Mouse (Mus musculus): ENCODE data around the gene Olfr286. TPM values are rescaled to one million over a fixed set of nuclear protein-coding genes. Genes with fewer than 3 reads are reported as not detected.

Gene Olfr286
- polyA plus RNA-seq (2014; fragmentation: Nextera tagmentation; extraction: Ambion mirVana) = not detected in 2 replicates

DNA sequence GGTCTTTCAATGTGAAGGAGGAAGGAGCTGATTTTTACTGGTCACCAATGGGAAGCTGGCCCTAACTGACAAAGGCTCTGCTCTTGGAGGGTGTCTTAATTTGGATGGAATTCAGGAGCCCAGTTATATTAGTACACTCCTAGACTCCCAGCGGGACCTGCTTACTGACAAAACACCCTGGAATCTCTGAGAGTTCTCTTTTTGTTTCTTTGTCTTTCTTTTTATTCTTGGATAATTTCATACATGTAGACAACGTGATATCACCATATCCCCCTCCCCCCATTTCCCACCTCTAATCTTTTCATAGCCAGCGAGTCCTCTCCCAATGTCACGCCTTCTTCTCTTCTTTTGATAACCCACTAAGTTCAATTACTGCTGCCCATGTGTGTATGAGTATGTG is at the start of gene Olfr286:
Gene Olfr286, minus strand, starts transcription at position 101 of the 400 bp plus-strand sequence.
- Histone ChIP-seq H3K4me3 (ENCODE audit: low read depth, low read length) (no peak within 1 kb of the TSS), H3K4me2 (replicated peaks; ENCODE audit: low read depth, low read length) (no peak within 1 kb of the TSS), H3K4me1 (replicated peaks; ENCODE audit: control insufficient read depth, insufficient read depth, low read length) (no peaks in the 10 kb centered on the region), H3K9ac (ENCODE audit: low read depth, low read length) (no peak within 1 kb of the TSS), H3K27me3 (ENCODE audit: control insufficient read depth, insufficient read depth, low read length) (no peaks in the 10 kb centered on the region), H3K27ac (ENCODE audit: low read depth, low read length) (no peak within 1 kb of the TSS), H3K9me3 (ENCODE audit: control insufficient read depth, low read length) (no peaks in the 10 kb centered on the region), H3K36me3 (ENCODE audit: control insufficient read depth, insufficient read depth, low read length) (no peaks in the 10 kb centered on the region)
- ATAC-seq (ENCODE audit: low FRiP score) (no peak), DNase-seq (ENCODE audit: low spot score) (no peak)
- 93% methylated on average over 4 of the region's 4 CpGs for WGBS

DNA sequence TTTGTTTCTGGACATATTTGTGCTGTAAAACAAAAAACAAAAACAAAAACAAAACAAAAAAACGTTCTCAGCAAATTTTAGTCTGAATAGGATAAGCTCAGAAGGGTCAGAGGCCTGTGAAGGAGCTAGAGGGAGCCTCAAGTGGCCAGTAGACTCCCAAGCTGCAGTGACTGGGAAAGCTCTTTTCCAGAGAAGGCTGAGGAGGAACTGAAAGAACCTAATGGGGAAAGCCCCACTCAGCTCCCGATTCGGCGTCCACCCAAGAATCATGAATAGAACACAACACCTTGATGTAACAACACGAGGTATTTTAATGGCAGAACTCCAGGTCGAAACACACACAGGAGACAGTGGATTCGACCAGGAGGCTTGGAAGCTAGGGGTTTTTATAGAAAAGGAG is 23.5 kb upstream of the Olfr286 start:
- WGBS = 85% methylated on average over 7 of the region's 7 CpGs
- no peak overlapping the region for H3K4me2 ChIP-seq (replicated peaks; ENCODE audit: low read depth, low read length)
- H3K4me3 ChIP-seq (ENCODE audit: low read depth, low read length) = no peak overlapping the region
- ATAC-seq (ENCODE audit: low FRiP score) (no peak), DNase-seq (ENCODE audit: low spot score) (no peak)
- H3K9ac ChIP-seq (ENCODE audit: low read depth, low read length) = no peak overlapping the region
- H3K27me3 ChIP-seq (ENCODE audit: control insufficient read depth, insufficient read depth, low read length) = no peaks in the 10 kb centered on the region
- H3K4me1 ChIP-seq (replicated peaks; ENCODE audit: control insufficient read depth, insufficient read depth, low read length) = no peaks in the 10 kb centered on the region
- no peaks in the 10 kb centered on the region for H3K9me3 ChIP-seq (ENCODE audit: control insufficient read depth, low read length)
- H3K36me3 ChIP-seq (ENCODE audit: control insufficient read depth, insufficient read depth, low read length) = no peaks in the 10 kb centered on the region
- H3K27ac ChIP-seq (ENCODE audit: low read depth, low read length) = no peak overlapping the region

DNA sequence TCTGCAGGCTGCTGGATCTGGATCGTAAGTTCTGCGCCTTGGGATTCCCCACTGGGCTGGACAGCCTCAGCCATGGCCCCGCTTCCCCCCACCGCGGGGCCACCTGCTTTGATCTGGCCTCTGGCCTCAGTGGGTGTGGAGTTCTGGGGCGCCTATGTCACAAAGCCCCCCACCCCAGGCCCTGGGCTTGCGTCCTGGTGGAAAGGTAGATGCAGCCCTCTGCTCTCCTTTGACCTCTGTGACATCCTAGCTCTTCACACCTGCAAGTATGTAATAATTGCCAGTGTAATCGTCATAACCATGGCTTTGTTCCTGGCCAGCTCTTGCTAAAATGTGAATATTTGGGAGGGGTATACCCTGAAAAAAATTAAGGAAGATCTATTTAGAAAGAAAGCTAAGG is 22.9 kb upstream of the Olfr286 start, which contains the start of gene H1fnt:
Gene H1fnt, minus strand, starts transcription at position 101 of the 400 bp plus-strand sequence.
- Histone ChIP-seq H3K27me3 (ENCODE audit: control insufficient read depth, insufficient read depth, low read length) (no peaks in the 10 kb centered on the region), H3K9me3 (ENCODE audit: control insufficient read depth, low read length) (no peaks in the 10 kb centered on the region), H3K27ac (ENCODE audit: low read depth, low read length) (no peak within 1 kb of the TSS), H3K36me3 (ENCODE audit: control insufficient read depth, insufficient read depth, low read length) (no peaks in the 10 kb centered on the region), H3K4me1 (replicated peaks; ENCODE audit: control insufficient read depth, insufficient read depth, low read length) (no peaks in the 10 kb centered on the region), H3K9ac (ENCODE audit: low read depth, low read length) (no peak within 1 kb of the TSS), H3K4me3 (ENCODE audit: low read depth, low read length) (no peak within 1 kb of the TSS), H3K4me2 (replicated peaks; ENCODE audit: low read depth, low read length) (no peak within 1 kb of the TSS)
- ATAC-seq (ENCODE audit: low FRiP score) (no peak), DNase-seq (ENCODE audit: low spot score) (no peak)
- 90% methylated on average over 8 of the region's 8 CpGs for WGBS

DNA sequence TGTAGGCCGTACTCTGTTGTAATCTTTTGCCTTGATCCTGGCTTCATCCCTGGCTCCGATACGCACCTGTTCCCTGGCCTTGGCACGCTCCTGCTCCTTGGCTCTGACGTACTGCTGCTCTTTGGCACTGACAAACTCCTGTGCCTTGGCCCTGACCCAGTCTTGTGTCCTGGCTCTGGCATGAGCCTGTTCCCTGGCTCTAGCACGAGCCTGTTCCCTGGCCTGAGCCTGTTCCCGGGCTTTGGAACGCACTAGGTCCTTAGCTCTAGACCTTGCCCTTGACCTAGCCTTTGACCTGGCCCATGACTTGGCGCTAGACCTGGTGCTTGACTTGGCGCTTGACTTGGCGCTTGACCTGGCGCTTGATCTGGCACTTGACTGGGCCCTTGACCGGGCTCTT is 22.0 kb upstream of the Olfr286 start:
- Histone ChIP-seq H3K36me3 (ENCODE audit: control insufficient read depth, insufficient read depth, low read length) (no peaks in the 10 kb centered on the region), H3K9me3 (ENCODE audit: control insufficient read depth, low read length) (no peaks in the 10 kb centered on the region), H3K27me3 (ENCODE audit: control insufficient read depth, insufficient read depth, low read length) (no peaks in the 10 kb centered on the region), H3K4me3 (ENCODE audit: low read depth, low read length) (no peak overlapping the region), H3K4me2 (replicated peaks; ENCODE audit: low read depth, low read length) (no peak overlapping the region), H3K27ac (ENCODE audit: low read depth, low read length) (no peak overlapping the region), H3K9ac (ENCODE audit: low read depth, low read length) (no peak overlapping the region), H3K4me1 (replicated peaks; ENCODE audit: control insufficient read depth, insufficient read depth, low read length) (no peaks in the 10 kb centered on the region)
- WGBS = 96% methylated on average over 13 of the region's 13 CpGs
- DNase-seq (ENCODE audit: low spot score) = no peak
- ATAC-seq (ENCODE audit: low FRiP score) = no peak

DNA sequence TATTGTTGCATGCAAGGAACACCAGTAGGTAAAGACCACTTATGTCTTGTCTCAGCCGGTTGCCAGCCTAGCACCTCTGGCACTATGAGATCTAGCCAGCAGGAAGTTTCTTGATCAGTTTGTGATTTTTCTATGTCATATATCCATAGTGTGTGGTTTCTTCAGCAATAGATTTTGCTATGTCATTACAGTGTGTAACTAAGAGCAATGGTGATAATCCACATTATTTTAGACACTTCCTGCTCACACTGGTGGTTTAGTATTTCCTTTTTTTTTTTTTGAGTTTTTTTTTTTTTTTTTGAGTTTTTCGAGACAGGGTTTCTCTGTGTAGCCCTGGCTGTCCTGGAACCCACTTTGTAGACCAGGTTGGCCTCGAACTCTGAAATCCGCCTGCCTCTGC is 1.2 kb upstream of the Olfr286 start:
- DNase-seq (ENCODE audit: low spot score) = no peak
- no peaks in the 10 kb centered on the region for H3K27me3 ChIP-seq (ENCODE audit: control insufficient read depth, insufficient read depth, low read length)
- no peaks in the 10 kb centered on the region for H3K36me3 ChIP-seq (ENCODE audit: control insufficient read depth, insufficient read depth, low read length)
- H3K9ac ChIP-seq (ENCODE audit: low read depth, low read length) = no peak overlapping the region
- H3K4me3 ChIP-seq (ENCODE audit: low read depth, low read length) = no peak overlapping the region
- H3K4me1 ChIP-seq (replicated peaks; ENCODE audit: control insufficient read depth, insufficient read depth, low read length) = no peaks in the 10 kb centered on the region
- H3K4me2 ChIP-seq (replicated peaks; ENCODE audit: low read depth, low read length) = no peak overlapping the region
- WGBS = 95% methylated on average over 4 of the region's 4 CpGs
- no peak for ATAC-seq (ENCODE audit: low FRiP score)
- no peak overlapping the region for H3K27ac ChIP-seq (ENCODE audit: low read depth, low read length)
- no peaks in the 10 kb centered on the region for H3K9me3 ChIP-seq (ENCODE audit: control insufficient read depth, low read length)

DNA sequence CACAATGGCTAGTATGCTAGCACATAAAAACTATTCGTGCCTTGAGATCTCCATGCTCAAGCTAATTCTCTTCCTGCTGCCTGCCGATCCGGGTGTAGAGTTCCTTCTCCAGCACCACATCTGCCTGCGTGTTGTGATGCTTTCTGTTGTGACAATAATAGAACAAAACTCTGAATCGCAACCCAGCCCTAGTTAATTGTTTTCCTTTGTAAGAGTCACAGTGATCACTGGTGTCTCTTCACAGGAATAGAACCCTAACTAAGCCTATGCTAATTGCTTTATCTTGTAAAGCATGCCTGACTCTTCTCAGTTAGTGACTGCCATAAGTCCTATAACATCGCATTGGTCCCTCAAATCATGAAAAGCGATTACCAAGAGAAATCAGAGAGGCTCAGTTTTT is 8.2 kb downstream of the Olfr286 start:
- Histone ChIP-seq H3K9ac (ENCODE audit: low read depth, low read length) (no peak overlapping the region), H3K4me2 (replicated peaks; ENCODE audit: low read depth, low read length) (no peak overlapping the region), H3K9me3 (ENCODE audit: control insufficient read depth, low read length) (no peaks in the 10 kb centered on the region), H3K27me3 (ENCODE audit: control insufficient read depth, insufficient read depth, low read length) (no peaks in the 10 kb centered on the region), H3K4me3 (ENCODE audit: low read depth, low read length) (no peak overlapping the region), H3K36me3 (ENCODE audit: control insufficient read depth, insufficient read depth, low read length) (no peaks in the 10 kb centered on the region), H3K4me1 (replicated peaks; ENCODE audit: control insufficient read depth, insufficient read depth, low read length) (no peaks in the 10 kb centered on the region), H3K27ac (ENCODE audit: low read depth, low read length) (no peak overlapping the region)
- DNase-seq (ENCODE audit: low spot score) = no peak
- ATAC-seq (ENCODE audit: low FRiP score) = no peak
- 72% methylated on average over 7 of the region's 7 CpGs for WGBS

DNA sequence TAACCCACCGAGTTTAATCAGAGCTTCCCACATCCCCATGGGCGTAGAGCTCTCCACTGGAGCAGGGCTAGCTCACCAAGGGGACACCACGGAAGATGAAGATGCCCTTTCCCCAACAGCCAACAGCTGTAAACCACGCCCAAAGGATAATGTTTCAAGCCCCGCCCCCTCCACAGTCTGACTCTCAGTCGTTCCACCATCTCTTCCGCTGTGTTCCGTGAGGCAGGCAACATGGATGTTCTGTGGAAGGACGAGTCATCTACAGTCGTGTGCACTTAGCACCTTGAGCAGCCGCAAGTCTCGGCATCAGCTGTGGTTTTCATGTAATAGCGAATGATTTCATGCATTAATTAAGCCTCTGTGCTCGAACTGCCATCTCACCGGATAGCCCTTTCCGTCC is 8.6 kb downstream of the Olfr286 start:
- H3K4me3 ChIP-seq (ENCODE audit: low read depth, low read length) = no peak overlapping the region

DNA sequence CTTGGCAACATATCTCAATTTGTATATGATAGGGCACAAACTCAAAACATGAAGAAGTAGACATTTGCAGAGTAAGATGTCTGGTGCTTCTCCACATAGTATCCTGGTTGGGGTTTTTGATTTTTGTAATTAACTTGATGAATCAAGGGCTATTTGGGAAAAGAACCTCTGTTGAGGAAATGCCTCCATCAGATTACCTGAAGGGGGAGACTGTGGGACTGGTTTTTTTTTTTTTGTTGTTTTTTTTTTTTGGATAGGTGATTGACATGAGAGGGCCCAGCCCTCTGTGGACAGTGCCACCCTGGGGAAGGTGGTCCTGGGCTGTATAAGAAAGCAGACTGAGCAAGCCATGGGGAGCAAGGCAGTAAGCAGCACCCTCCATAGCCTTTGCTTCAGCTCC is 11.9 kb downstream of the Olfr286 start:
- Histone ChIP-seq H3K27me3 (ENCODE audit: control insufficient read depth, insufficient read depth, low read length) (no peaks in the 10 kb centered on the region), H3K9ac (ENCODE audit: low read depth, low read length) (no peak overlapping the region), H3K36me3 (ENCODE audit: control insufficient read depth, insufficient read depth, low read length) (no peaks in the 10 kb centered on the region), H3K4me2 (replicated peaks; ENCODE audit: low read depth, low read length) (no peak overlapping the region), H3K4me1 (replicated peaks; ENCODE audit: control insufficient read depth, insufficient read depth, low read length) (no peaks in the 10 kb centered on the region), H3K4me3 (ENCODE audit: low read depth, low read length) (no peak overlapping the region), H3K9me3 (ENCODE audit: control insufficient read depth, low read length) (no peaks in the 10 kb centered on the region), H3K27ac (ENCODE audit: low read depth, low read length) (no peak overlapping the region)
- ATAC-seq (ENCODE audit: low FRiP score) (no peak), DNase-seq (ENCODE audit: low spot score) (no peak)

More for the DNA sequence above, 8.6 kb downstream of the Olfr286 start:
- Histone ChIP-seq H3K4me1 (replicated peaks; ENCODE audit: control insufficient read depth, insufficient read depth, low read length) (no peaks in the 10 kb centered on the region), H3K4me2 (replicated peaks; ENCODE audit: low read depth, low read length) (no peak overlapping the region), H3K27me3 (ENCODE audit: control insufficient read depth, insufficient read depth, low read length) (no peaks in the 10 kb centered on the region), H3K36me3 (ENCODE audit: control insufficient read depth, insufficient read depth, low read length) (no peaks in the 10 kb centered on the region), H3K9ac (ENCODE audit: low read depth, low read length) (no peak overlapping the region), H3K27ac (ENCODE audit: low read depth, low read length) (no peak overlapping the region), H3K9me3 (ENCODE audit: control insufficient read depth, low read length) (no peaks in the 10 kb centered on the region)
- DNase-seq (ENCODE audit: low spot score) (peak; percentile 12), ATAC-seq (ENCODE audit: low FRiP score) (no peak)
- WGBS = 45% methylated on average over 16 of the region's 16 CpGs

DNA sequence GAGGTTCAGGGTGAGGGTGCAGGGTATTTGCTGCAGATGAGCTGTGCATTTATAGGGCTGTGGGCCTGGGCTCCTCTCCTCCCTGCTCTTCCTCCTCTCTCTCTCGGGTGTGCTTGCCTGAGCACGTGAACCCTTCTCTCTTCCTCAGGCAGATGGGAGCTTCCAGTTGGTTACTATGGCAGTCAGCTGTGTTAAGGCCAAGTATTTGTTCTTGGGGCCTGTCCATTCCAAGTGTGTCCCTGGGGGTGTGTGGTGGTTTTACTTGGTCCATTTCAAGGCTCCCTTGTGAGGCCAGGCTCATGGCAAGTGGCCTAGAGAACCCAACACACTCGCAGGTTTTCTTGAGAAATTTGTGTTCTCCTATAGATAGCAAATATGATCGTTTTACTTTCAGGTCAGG is 13.4 kb downstream of the Olfr286 start, which contains the start of the genes Gm44579 and Olfr287:
Gene Gm44579, minus strand, starts transcription at position 101 of the 400 bp plus-strand sequence.
Gene Olfr287, minus strand, starts transcription at position 180 of the 400 bp plus-strand sequence.
- H3K27me3 ChIP-seq (ENCODE audit: control insufficient read depth, insufficient read depth, low read length) = no peaks in the 10 kb centered on the region
- no peak within 1 kb of the TSS for H3K4me3 ChIP-seq (ENCODE audit: low read depth, low read length)
- no peak within 1 kb of the TSS for H3K9ac ChIP-seq (ENCODE audit: low read depth, low read length)
- DNase-seq (ENCODE audit: low spot score) (no peak), ATAC-seq (ENCODE audit: low FRiP score) (no peak)
- H3K4me2 ChIP-seq (replicated peaks; ENCODE audit: low read depth, low read length) = no peak within 1 kb of the TSS
- no peaks in the 10 kb centered on the region for H3K9me3 ChIP-seq (ENCODE audit: control insufficient read depth, low read length)
- H3K36me3 ChIP-seq (ENCODE audit: control insufficient read depth, insufficient read depth, low read length) = no peaks in the 10 kb centered on the region
- 80% methylated on average over 4 of the region's 4 CpGs for WGBS
- H3K4me1 ChIP-seq (replicated peaks; ENCODE audit: control insufficient read depth, insufficient read depth, low read length) = no peaks in the 10 kb centered on the region
- H3K27ac ChIP-seq (ENCODE audit: low read depth, low read length) = no peak within 1 kb of the TSS
